Mouse (Mus musculus): Measurements from ENCODE around the gene Gm21118.
"Not testable (repeated sequence)": the region's sequence is repeated elsewhere in the genome, so short reads cannot be mapped to it uniquely, and the experiment has no call there.

The Gm21118 gene

DNA sequence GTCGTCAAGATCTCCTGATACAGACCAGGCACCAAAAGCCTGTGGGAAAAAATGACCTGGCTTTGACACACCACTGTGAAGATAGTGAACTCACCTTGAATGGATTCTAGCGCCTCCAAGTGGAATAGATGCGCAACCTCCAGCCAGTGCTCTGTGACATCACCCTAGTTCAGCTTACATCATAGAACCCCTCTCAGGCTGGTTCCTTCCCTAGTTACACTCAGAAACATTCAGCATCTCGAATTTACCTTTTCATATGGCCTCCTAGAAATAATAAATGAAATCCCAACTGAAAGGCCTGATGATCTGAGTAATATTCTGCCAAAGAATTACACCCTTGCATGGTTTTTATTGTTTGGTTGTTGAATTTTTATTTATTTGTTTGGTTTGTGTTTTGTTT, at the start of gene Gm21118:
Gene Gm21118, minus strand, starts transcription at position 101 of the 400 bp plus-strand sequence.
- not testable (repeated sequence) for DNase-seq

DNA sequence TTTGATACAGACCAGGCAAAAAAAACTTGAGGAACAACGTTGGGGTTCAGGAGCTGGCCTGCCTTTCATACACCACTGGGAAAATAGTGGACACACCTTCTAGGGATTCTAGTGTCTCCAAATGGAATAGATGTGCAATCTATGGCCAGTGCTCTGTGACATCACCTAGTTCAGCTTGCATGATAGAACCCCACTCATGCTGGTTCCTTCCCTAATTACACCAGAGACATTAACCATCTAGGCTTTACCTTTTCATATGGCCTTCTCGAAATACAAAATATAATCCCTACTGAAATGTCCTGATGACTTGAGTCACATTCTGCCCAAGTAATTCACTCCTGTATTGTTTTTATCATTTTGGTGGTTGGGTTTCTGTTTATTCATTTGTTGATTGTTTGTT, 29.7 kb upstream of the Gm21118 start, which contains the start of the genes Gm29423 and Gm29644:
Gene Gm29423, minus strand, starts transcription at position 101 of the 400 bp plus-strand sequence.
Gene Gm29644, minus strand, starts transcription at position 157 of the 400 bp plus-strand sequence.
- not testable (repeated sequence) for DNase-seq
